Mouse (Mus musculus) liver, adult 2 months (tissue): Measurements from ENCODE around the gene Gadd45gip1. TPM values are rescaled to one million over a fixed set of nuclear protein-coding genes. Genes with fewer than 3 reads are reported as not detected.

Source experiments
- DNase-seq: peaks from one replicate; pipeline ENCODE4 v3.0.0-alpha.2; 2011; ENCODE audit warnings: low read depth, low spot score; ENCODE audit errors: extremely low read depth
- H3K27ac ChIP-seq: fragments of 200-500 bp; replicated peaks from 2 replicates; pipeline ENCODE4 v1.5.1; 2012; ENCODE audit warnings: low read depth, mild to moderate bottlenecking, control low read depth, inconsistent platforms, low read length; ENCODE audit not compliant: insufficient read depth
- H3K27me3 ChIP-seq: fragments of 200-500 bp; 2 replicates; pipeline ENCODE4 v1.6.1; 2012; ENCODE audit warnings: mild to moderate bottlenecking, moderate library complexity, low read length, inconsistent platforms; ENCODE audit not compliant: control insufficient read depth, insufficient read depth
- H3K36me3 ChIP-seq: fragments of 200-500 bp; 2 replicates; pipeline ENCODE4 v1.6.1; 2012; ENCODE audit warnings: low read length, inconsistent platforms; ENCODE audit not compliant: control insufficient read depth, insufficient read depth
- H3K4me1 ChIP-seq: fragments of 200-500 bp; 2 replicates; pipeline ENCODE4 v1.6.1; 2011; ENCODE audit warnings: low read length; ENCODE audit not compliant: control insufficient read depth, insufficient read depth
- H3K4me3 ChIP-seq: fragments of 200-500 bp; 2 replicates; pipeline ENCODE4 v1.5.1; 2011; ENCODE audit warnings: low read depth, mild to moderate bottlenecking, control low read depth, low read length, moderate library complexity; ENCODE audit not compliant: insufficient read depth
- H3K79me2 ChIP-seq: fragments of 200-500 bp; 2 replicates; pipeline ENCODE4 v1.6.1; 2012; ENCODE audit warnings: inconsistent platforms, mild to moderate bottlenecking, low read length, moderate library complexity; ENCODE audit not compliant: control insufficient read depth, insufficient read depth
- H3K9ac ChIP-seq: fragments of 200-500 bp; 2 replicates; pipeline ENCODE4 v1.6.1; 2012; ENCODE audit warnings: low read depth, mild to moderate bottlenecking, control low read depth, inconsistent platforms, low read length
- CTCF ChIP-seq: fragments of 200-500 bp; IDR thresholded peaks from 2 replicates; pipeline ENCODE4 v1.5.1; 2011; ENCODE audit warnings: low read depth, low read length, control low read depth
- POLR2A ChIP-seq: fragments of 200-500 bp; IDR thresholded peaks from 2 replicates; pipeline ENCODE4 v1.6.1; 2011; ENCODE audit warnings: low read length, control low read depth; ENCODE audit not compliant: insufficient read depth; ENCODE audit errors: extremely low read depth
- WGBS: fragments of 180-500 bp; shearing (Covaris S2); methylation state at CpG from one replicate; pipeline ENCODE4 v1.1.7; 2018; 5-methylcytosine and 5-hydroxymethylcytosine counted together
- polyA plus RNA-seq: library from polyadenylated mRNA; depleted of rRNA; stranded (reverse); fragments of >200 nt; gene quantifications from 2 replicates; pipeline ENCODE4 v1.2.3, GENCODE M21; 2012
- total RNA-seq: library from RNA; depleted of rRNA; stranded (reverse); fragments of >200 nt; gene quantifications from 2 replicates; pipeline ENCODE4 v1.2.3, GENCODE M21; 2014

The Gadd45gip1 gene
- total and polyA plus RNA-seq, 2 experiments: 26.7 to 34.2 TPM

DNA sequence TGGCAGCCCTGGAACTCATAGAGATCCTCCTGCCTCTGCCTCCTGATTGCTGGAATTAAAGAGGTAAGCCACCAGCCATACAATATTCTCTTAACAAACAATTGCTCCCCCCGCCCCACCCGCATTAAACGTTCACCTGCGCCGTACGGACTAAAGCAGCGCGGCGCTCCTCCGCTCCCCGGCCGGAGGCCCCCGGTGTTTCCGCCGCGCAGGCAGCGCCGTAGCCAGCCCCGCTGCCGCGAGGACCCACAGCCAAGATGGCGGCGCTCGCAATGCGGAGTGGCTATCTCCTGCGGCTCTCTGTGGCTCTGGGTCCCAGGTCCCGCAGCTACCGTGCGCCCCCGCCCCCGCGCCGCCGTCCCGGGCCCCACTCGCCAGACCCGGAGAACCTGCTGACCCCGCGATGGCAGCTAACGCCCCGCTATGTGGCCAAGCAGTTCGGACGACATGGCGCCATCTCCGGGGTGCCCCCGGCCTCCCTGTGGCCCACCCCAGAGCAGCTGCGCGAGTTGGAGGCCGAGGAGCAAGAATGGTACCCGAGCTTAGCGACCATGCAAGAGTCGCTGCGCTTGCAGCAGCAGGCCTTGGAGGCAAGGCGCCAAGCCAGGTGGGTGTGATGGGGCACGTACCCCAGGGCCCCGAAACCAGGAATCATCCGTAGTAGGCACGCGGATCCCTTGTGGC lies 854 bp downstream of the Gadd45gip1 start:
- H3K4me3 ChIP-seq: peak overlapping the region; percentile 68
- peak overlapping the region; percentile 98 for H3K9ac ChIP-seq
- no peaks in the 10 kb centered on the region for H3K27me3 ChIP-seq
- peak overlapping the region; percentile 86 for H3K27ac ChIP-seq
- WGBS: under 1% methylated on average over 57 of the region's 59 CpGs
- H3K4me1 ChIP-seq: peaks cover 6% of the 10 kb centered on the region; the same call in 1 of the 2 replicates
- TF ChIP-seq POLR2A (peak; percentile 75; the same call in 1 of the 2 replicates), CTCF (no peak)
- H3K36me3 ChIP-seq: peaks cover 16% of the 10 kb centered on the region; the same call in 1 of the 2 replicates
- no peak for DNase-seq
- peaks cover 8% of the 10 kb centered on the region; the same call in 1 of the 2 replicates for H3K79me2 ChIP-seq

DNA sequence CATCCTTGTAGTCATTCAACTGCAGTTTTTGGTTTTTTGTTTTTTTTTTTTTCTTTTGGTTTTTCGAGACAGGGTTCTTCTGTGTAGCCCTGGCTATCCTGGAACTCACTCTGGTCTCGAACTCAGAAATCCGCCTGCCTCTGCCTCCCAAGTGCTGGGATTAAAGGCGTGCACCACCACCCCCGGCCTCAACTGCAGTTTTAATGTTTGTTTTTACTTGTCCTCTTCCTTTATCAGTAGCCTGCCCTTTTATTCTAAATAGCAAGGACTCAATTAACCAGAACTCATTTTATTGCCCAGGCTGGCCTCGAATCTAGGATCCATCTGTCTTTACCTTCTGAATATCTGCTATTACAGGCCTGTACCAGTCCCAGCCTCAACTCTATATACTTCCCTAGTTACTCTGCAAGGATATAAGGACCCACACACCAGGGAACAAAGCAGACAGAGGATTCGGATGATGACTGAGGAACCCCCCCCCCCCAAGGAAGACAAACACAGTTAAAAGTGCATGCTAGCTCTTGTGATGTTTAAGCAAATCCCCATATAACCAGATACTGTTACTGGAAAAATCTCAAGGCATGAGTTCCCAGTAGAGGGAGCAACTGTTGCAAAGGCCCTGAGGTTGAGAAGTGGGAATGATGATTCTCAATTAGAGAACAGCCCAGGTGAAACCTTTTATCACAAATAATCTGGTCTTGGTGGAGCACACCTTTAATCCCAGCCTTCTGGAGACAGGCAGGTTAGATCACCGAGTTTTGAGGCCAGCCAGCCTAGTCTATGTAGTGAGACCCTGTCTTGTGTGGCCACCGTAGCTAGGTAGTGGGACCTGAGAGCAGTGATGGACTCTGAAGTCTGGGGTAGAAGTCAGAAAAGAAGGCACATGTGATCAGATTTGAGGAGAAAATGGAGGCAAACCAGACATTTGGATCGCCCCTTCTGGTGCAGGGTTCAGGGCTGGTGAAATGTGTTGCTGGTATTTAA lies 1.7 kb downstream of the Gadd45gip1 start:
- peak overlapping the region; percentile 98 for H3K9ac ChIP-seq
- peaks cover 6% of the 10 kb centered on the region; the same call in 1 of the 2 replicates for H3K4me1 ChIP-seq
- WGBS: 38% methylated on average over 10 of the region's 10 CpGs
- H3K27me3 ChIP-seq: no peaks in the 10 kb centered on the region
- no peak overlapping the region for H3K27ac ChIP-seq
- H3K4me3 ChIP-seq: peak overlapping the region; percentile 68
- H3K36me3 ChIP-seq: peaks cover 18% of the 10 kb centered on the region; the same call in 1 of the 2 replicates
- H3K79me2 ChIP-seq: peaks cover 5% of the 10 kb centered on the region; the same call in 1 of the 2 replicates
- TF ChIP-seq CTCF (no peak), POLR2A (no peak)
- no peak for DNase-seq

DNA sequence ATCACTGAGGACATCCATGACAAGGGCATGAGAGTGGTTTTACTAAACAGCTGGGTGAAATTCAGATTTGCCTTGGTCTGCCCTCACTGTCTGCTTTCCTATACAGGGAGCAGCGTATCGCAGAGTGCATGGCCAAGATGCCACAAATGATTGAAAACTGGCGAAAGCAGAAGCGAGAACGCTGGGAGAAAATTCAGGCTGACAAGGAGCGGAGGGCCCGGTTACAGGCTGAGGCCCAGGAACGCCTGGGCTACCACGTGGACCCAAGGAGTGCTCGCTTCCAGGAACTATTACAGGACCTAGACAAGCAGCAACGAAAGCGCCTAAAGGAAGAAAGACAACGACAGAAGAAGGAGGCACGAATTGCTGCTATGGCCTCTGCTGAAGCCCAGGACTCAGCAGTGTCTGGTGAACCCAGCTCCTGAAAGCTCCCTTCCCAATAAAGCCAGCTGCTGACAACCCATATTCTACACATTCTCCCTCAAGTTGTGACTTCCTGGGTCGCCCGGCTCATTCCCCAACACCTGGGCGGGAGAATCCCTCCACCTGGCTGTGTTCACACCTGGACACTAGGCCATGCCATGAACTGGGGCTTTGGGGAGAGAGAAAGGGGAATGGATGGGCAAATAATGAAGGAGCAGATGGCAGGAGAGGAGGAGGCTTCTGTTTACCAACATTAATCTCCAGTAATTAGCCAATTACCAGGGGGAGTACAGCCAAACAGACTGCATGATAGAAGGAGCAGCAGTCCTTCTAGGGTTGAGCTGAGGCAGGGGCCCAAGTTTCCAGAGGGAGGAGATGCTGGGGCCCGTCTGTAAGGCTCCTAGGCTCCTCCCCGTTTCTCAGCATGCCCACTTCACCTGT lies 2.9 kb downstream of the Gadd45gip1 start:
- H3K4me3 ChIP-seq: no peak overlapping the region
- no peak overlapping the region for H3K9ac ChIP-seq

GRCm38 (mm10) chr8:84834866-84835855 lies 3.8 kb downstream of the Gadd45gip1 start:
- no peak for DNase-seq
- no peak overlapping the region for H3K27ac ChIP-seq
- no peaks in the 10 kb centered on the region for H3K27me3 ChIP-seq
- no peak overlapping the region for H3K9ac ChIP-seq
- H3K79me2 ChIP-seq: peaks cover 3% of the 10 kb centered on the region; the same call in 1 of the 2 replicates
- H3K36me3 ChIP-seq: peaks cover 19% of the 10 kb centered on the region; the same call in 1 of the 2 replicates
- TF ChIP-seq POLR2A (no peak), CTCF (no peak)
- 78% methylated on average over 10 of the region's 10 CpGs for WGBS
- peaks cover 6% of the 10 kb centered on the region; the same call in 1 of the 2 replicates for H3K4me1 ChIP-seq
- no peak overlapping the region for H3K4me3 ChIP-seq

More for the DNA sequence above, 2.9 kb downstream of the Gadd45gip1 start:
- WGBS: 86% methylated on average over 19 of the region's 19 CpGs
- no peaks in the 10 kb centered on the region for H3K27me3 ChIP-seq
- no peak for DNase-seq
- peaks cover 19% of the 10 kb centered on the region; the same call in 1 of the 2 replicates for H3K36me3 ChIP-seq
- H3K4me1 ChIP-seq: peaks cover 6% of the 10 kb centered on the region; the same call in 1 of the 2 replicates
- no peak for TF ChIP-seq POLR2A
- TF ChIP-seq CTCF: no peak
- no peak overlapping the region for H3K27ac ChIP-seq
- peaks cover 3% of the 10 kb centered on the region; the same call in 1 of the 2 replicates for H3K79me2 ChIP-seq
